Mouse (Mus musculus): ENCODE results near the gene Adgrd1. TPM values are rescaled to one million over a fixed set of nuclear protein-coding genes. Genes with fewer than 3 reads are reported as not detected.

Gene Adgrd1
- total and polyA plus RNA-seq, 3 experiments, result 2.4 to 8.6 (median 3.8) TPM

GRCm38 (mm10) chr5:129155902-129156311, 59.4 kb downstream of the Adgrd1 start:
- no peak for DNase-seq

- no peak for DNase-seq
Observed at GRCm38 (mm10) chr5:129161372-129162051, 65.0 kb downstream of the Adgrd1 start.

DNA sequence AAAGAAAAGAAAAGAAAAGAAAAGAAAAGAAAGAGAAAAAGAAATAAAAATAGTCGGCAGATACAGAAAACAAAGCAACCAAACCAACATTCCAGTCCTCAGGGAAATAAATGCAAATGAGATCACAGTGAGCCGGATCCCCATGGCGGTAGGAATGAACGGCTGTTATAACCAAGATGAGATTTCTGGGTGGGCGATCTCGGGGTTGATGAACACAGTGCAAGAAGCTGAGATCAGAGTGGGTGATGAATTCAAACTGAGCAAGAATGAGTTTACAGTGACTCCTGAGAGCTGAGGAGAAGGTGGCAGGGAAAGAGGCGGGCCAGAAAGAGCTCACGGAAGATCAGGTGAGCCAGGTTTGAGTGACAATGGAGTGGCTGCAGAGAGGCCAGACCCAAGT, 66.9 kb downstream of the Adgrd1 start:
- DNase-seq, result no peak

DNA sequence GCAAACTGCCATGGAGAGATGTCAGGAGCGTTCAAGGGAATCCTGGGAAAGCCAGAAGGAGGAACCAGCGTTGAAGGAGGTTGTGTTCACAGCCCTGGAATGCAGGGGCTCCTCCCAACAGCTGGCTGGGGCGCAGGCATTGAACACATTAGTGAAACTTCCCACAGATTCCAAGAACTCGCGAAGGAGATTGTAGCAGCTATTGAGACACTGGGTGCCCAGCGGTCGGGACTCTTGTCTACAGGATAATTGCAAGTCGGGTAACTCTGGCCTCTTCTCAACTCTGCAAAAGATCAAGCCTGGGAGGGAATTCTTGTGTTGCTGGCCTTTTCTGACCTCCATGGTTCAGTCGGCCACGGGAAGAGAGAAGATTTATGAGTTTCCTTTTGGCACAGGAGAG, 67.5 kb downstream of the Adgrd1 start:
- peak; percentile 29 for DNase-seq

DNA sequence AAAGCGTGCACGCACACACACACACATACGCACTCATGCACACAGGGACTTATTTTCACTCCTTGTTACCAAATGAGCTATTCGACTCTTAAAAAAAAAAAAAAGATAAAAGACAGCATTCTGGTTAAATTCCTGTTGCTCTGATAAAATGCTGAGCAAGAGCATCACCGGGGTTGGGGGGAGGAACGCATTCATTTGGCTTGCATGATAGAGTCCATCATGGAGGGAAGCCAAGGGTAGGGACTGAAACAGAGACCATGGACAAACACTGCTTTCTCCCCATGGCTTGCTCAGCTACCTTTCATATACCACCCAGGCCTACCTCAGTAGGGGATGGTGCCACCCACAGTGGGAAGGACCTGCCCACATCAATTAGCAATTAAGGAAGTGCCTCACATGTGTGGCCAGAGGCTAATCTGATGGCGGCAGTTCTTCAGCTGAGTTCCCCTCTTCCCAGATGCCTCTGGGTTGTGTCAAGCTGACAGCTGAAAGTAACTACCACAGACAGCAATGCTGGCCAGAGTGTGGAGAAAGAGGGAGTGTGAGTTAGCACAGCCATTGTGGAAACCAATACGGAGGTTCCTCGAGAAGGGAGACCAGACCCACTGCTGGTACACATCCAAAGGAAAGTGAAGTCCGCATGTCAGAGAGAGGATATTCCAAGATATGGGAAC, 68.5 kb downstream of the Adgrd1 start:
- no peak for DNase-seq

DNA sequence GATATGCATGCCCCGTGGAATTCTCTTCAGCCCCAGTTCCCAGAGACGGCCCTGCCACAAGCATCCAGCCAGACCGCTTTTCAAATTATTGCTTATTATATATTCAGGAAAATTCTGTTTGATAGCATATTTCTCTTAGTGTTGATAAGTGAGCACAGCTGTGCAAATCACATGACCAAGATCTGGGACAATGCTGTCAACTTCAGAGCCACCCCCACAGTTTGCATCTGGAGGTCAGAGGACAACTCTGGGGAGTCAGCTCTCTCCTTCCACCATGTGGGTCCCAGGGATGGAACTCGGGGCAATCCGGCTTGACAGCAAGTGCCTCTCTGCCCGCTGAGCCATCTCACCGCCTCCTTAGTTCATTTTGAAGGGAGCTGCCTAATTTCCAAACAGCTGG, 69.0 kb downstream of the Adgrd1 start:
- DNase-seq, result no peak

DNA sequence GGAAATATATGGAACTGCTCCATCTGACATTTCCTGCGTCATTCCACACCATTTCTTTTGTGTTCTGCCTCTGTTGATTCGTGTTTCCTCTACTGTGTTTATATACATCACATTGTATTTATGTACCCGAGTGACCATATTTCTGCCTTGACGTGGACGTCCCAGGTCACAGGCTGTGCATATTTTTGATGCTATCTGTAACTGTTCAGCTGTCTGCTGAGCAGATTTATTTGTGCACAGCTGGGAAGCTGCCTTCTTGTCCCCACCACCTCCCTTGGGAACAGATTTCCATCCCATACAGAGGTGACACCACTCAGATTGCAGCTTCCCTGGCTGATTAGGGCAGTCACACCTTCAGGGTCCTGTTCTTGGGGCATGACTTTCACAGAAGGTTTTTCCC, 72.5 kb downstream of the Adgrd1 start:
- no peak for DNase-seq

GRCm38 (mm10) chr5:129169567-129169966, 73.0 kb downstream of the Adgrd1 start:
- no peak for DNase-seq

GRCm38 (mm10) chr5:129172533-129172932, 76.0 kb downstream of the Adgrd1 start:
- DNase-seq, result no peak

DNA sequence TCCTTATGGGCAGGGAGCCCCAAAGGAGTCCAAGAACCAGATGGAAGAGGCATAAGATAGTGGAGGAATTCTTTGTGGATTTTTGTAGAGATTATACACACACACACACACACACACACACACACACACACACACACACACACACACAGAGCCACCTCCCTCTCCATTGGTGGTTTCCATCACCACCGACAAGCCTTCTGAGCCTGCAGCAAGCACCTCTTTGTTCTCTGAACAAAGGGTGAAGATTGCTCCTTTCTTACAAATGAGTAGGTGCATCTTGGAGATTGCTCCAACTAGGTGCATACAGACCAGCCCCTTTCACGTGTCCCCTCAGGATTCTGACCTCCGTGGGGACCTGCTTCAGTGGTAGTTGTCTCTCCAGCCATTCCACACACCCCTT, 79.4 kb downstream of the Adgrd1 start:
- no peak for DNase-seq

DNA sequence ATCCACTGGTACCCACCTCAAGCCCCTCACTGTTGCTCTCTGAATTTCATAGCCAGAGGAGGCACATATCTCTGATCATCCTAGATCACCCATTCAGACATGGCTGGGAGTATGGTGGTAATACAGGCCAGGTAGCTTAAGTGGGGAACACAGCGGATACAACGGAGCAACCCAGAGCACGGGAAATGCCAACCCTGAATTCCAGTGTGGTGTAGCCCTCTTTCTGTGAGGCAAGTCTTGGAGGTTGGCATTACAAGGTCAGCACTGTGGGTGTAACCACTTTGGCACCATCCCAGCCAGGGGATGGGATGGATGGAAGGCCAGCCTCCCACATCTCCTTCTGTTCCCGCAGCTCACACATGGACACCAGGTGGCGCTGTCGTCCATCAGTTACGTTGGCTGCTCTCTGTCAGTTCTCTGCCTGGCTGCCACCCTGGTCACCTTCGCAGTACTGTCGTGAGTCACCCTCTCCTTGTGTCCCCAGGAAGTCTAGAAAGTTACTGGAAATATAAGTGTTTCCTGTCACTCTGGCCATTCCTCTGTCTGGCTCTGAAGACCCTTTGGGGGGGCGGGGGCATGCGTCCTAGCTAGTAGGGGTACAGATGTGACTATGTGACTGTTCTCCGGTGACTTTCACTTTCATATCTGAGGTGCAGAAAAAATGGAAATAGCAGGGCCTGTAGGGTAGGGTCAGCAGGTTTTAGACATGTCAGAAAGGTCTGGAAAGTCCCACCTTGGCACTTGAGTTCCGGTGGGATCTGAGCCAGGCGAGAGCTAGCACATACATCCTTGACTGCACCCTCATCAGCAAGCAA, 81.4 kb downstream of the Adgrd1 start:
- peak; percentile 87 for DNase-seq

DNA sequence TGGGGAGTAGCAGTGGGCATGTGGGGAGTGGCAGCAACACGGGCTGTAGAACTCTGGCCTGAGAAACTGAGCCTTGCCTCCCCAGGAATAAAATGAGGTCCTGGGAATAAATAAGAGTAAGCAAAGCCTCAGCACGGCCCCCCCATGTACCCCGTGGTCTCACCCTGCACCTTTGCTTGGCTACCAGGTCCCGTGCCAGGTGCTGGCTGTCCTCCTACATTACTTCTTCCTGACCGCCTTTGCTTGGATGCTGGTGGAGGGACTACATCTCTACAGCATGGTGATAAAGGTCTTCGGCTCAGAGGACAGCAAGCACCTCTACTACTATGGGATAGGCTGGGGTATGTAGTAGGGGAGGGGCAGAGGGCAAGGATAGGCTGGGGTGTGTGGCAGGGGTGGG, 82.8 kb downstream of the Adgrd1 start:
- DNase-seq, result no peak

DNA sequence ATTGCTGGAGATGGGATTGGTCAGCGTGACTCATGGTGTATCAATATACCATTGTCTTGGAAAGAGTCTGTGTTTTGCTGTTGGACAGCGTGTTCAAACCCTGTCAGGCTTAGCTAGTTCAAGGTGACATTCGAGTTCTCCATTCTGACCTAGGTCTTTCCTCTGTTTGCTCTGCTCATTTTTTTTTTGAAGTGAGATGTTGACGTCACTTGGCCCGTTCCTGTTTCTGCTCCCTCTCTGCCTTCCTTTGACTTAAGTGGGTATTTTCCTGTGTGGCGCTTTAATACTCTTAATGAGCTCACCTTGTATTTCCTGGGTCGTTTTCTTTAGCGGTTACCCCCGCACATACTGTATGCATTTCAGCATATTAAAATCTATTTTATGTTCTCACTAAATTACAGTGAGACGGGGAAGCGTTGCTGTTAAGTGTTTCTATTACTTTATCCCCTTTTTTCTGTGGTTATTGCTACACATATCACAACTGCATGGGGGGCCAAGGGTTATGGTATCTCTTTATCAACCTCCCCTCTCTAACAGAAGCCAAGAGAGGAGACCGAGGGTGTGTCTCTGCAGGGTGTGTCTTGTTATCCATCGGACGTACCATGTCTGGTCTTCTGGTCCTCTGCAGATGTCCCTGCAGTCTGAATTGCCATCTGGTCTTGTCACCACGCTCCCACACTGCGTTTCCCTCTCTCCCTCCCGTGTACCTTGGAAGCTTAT, 83.6 kb downstream of the Adgrd1 start:
- DNase-seq, result no peak

- no peak for DNase-seq
Observed at GRCm38 (mm10) chr5:129180715-129181228, 84.2 kb downstream of the Adgrd1 start.

DNA sequence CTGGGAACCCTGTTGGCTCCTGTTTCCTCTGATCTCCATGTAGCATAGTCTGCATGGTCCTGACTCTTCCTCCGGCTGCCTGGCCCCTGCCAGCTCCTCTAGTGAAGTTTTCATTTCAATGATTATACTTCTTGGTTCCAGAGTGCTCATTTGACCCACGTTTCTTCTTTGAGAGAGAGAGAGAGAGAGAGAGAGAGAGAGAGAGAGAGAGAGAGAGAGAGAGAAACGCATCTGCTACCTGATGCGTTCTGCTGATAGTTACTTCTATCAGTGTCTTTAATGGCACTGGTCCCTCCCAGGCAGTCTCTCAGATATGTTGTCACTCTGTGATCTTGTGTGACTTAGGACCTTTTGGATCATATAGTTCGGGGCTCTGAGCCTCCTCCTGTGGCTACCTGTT, 84.9 kb downstream of the Adgrd1 start:
- DNase-seq, result no peak

DNA sequence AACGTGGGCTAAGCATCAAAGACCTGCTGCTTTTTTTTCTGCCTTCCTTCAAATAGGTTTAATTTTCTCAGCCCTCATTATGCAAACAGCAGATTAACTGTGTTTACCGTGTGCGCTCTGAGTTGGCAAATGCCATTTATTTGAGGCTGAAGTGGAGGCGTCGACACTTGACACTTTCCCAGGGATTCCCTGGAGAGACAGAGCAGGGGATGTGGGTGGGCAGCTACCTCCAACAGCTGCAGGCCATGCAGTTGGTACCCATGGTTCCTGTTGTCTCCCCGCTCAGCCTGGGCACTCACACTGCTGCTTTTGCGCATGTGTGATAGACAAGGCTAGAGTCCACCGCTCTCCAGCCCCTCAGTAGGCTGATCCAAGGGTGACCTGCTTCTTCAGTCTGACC, 86.0 kb downstream of the Adgrd1 start:
- no peak for DNase-seq

GRCm38 (mm10) chr5:129186260-129186659, 89.7 kb downstream of the Adgrd1 start:
- peak; percentile 33 for DNase-seq

DNA sequence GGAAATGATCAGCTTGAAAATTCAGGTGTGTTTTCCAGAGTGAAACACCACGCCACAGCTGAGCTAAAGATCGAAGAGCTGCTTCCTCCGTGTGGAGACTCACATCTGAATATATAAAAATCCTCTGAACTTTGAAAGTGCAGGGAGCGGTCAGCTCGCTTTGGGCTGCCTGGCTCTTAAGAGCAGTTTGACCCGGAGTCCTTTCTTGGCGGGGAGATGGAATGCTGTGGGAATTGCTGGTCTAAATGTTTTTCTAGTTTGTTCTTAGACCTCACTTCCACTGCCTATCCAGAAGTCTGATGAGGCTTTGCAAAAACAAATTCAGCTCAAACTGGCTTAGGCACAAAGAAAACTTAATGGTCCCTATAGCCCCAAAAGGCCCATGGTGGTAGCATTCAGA, 90.4 kb downstream of the Adgrd1 start:
- no peak for DNase-seq

- peak; percentile 10 for DNase-seq
Observed at GRCm38 (mm10) chr5:129189071-129189470, 92.5 kb downstream of the Adgrd1 start.

- DNase-seq, result peak; percentile 22
Observed at GRCm38 (mm10) chr5:129190077-129190476, 93.5 kb downstream of the Adgrd1 start.

GRCm38 (mm10) chr5:129196501-129196900, 100.0 kb downstream of the Adgrd1 start:
- DNase-seq, result no peak

GRCm38 (mm10) chr5:129196971-129197519, 100.5 kb downstream of the Adgrd1 start:
- DNase-seq, result no peak

All from adrenal gland, adult 2 months (tissue).